Mouse (Mus musculus) forebrain, embryonic 11.5 days (tissue): ENCODE results near the gene Ndufs2. TPM values are rescaled to one million over a fixed set of nuclear protein-coding genes. Genes with fewer than 3 reads are reported as not detected.

Experiments
- ATAC-seq: fragments of 200-750 bp; cut with Nextera tagmentation; replicated peaks from 2 replicates; pipeline ENCODE4 v1.8.0; 2017; ENCODE audit warnings: moderate TSS enrichment; ENCODE audit not compliant: low FRiP score
- DNase-seq: peaks from one replicate; pipeline ENCODE4 v3.0.0-alpha.2; 2017; ENCODE audit warnings: low spot score
- H3K27ac ChIP-seq: fragments of 300-500 bp; sonication (generic); 2 replicates; pipeline ENCODE4 v1.5.1; 2014; ENCODE audit warnings: low read depth, low read length
- H3K27me3 ChIP-seq: fragments of 300-500 bp; sonication (generic); 2 replicates; pipeline ENCODE4 v1.6.1; 2014; ENCODE audit warnings: mild to moderate bottlenecking, low read length, mixed read lengths; ENCODE audit not compliant: control insufficient read depth, insufficient read depth
- H3K36me3 ChIP-seq: fragments of 300-500 bp; sonication (generic); 2 replicates; pipeline ENCODE4 v1.6.1; 2014; ENCODE audit warnings: mild to moderate bottlenecking, low read length, moderate library complexity, mixed read lengths; ENCODE audit not compliant: control insufficient read depth, insufficient read depth
- H3K4me1 ChIP-seq: fragments of 300-500 bp; sonication (generic); replicated peaks from 2 replicates; pipeline ENCODE4 v1.6.1; 2014; ENCODE audit warnings: low read length, mixed read lengths; ENCODE audit not compliant: control insufficient read depth, insufficient read depth
- H3K4me2 ChIP-seq: fragments of 300-500 bp; sonication (generic); 2 replicates; pipeline ENCODE4 v1.6.1; 2014; ENCODE audit warnings: low read depth, mild to moderate bottlenecking, low read length, moderate library complexity, mixed read lengths; ENCODE audit not compliant: severe bottlenecking
- H3K4me3 ChIP-seq: fragments of 300-500 bp; sonication (generic); 2 replicates; pipeline ENCODE4 v1.5.1; 2014; ENCODE audit warnings: low read depth, low read length
- H3K9ac ChIP-seq: fragments of 300-500 bp; sonication (generic); 2 replicates; pipeline ENCODE4 v1.6.1; 2014; ENCODE audit warnings: low read length
- H3K9me3 ChIP-seq: fragments of 300-500 bp; sonication (generic); 2 replicates; pipeline ENCODE4 v1.6.1; 2016; ENCODE audit warnings: low read length, mixed read lengths; ENCODE audit not compliant: control insufficient read depth
- WGBS: fragments of 180-500 bp; shearing (Covaris S2); extraction: QIAGEN DNeasy Blood & Tissue Kit; methylation state at CpG from one replicate; pipeline ENCODE4 v1.1.7; 2014; 5-methylcytosine and 5-hydroxymethylcytosine counted together
- polyA plus RNA-seq: library from polyadenylated mRNA; unstranded; fragments of >200 nt; fragmentation: Nextera tagmentation; extraction: Ambion mirVana; gene quantifications from 2 replicates; pipeline ENCODE4 v1.2.1, GENCODE M21; 2014

Ndufs2 gene
- polyA plus RNA-seq, 1 experiment from 2014 or later = 264 TPM

DNA sequence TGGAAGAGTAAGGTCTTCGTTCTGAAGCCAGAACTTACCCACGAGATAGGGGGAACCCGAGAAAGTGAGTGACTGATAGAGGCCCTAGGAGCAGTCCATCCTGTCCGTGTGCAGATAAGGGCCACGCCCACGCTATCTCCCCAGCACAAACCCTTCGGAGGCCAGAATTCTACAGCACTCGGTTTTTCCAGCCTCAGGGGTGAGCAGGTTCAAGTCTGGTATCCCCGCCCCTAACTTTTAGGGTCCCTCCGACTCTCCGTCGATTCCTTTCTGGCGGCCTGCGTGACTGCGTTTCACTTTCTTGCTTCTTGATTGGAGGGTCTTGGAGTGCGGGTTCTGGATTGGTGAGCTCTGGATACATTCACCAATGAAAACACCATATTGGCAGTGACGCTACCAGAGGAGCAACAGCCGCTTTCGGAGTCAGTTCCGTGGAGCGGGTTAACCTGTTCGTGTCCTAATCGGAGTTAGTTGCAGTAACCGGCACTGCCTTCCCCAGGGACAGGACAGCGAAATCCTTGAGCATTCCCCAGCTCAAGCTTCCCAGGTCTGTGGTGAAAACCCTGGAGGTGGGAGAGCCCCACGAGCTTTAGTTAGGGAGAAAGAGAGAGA is 29.8 kb upstream of the Ndufs2 start, which contains the start of gene Ppox:
Gene Ppox, minus strand, starts transcription at position 271 of the 612 bp plus-strand sequence.
- peaks cover 11% of the 10 kb centered on the region; the same call in 1 of the 2 replicates for H3K4me1 ChIP-seq
- DNase-seq = peak; percentile 90

DNA sequence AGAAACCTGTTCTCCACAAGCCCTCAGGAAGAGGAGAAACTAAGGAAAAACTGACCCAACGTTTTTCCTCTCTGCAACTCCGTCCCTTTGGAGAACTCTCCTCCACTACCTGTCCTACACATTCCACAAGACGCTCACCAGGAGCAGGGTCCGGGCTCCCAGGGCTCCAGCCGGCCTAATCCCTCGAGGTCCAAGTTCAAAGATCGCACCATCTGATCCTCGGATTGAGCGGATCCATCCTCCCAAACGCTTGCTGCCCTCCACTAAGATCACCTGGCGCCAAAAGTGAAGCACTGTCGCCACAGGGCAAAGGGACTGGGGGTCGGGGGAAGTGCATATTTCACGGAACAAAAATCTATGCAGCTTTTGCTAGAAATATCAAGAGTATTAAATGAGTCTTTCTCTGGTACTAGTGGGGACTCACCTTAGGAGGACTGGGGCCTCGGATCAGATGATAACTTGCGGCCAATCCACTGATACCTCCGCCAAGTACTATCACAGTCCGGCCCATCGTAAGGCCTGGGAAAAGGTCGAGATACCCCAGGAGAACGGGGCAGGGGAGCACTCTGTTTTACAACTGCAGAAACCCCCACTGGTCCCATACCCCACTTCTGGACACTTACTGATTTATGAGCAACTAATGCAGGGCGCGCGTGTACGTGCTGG is 29.2 kb upstream of the Ndufs2 start:
- Histone ChIP-seq H3K36me3 (peaks cover 10% of the 10 kb centered on the region; the same call in 1 of the 2 replicates), H3K4me3 (peak overlapping the region; percentile 65), H3K27me3 (no peaks in the 10 kb centered on the region), H3K9ac (peak overlapping the region; percentile 77), H3K4me2 (peak overlapping the region; percentile 88), H3K9me3 (no peaks in the 10 kb centered on the region), H3K4me1 (peaks cover 11% of the 10 kb centered on the region; the same call in 1 of the 2 replicates), H3K27ac (no peak overlapping the region)
- 1% methylated on average over 25 of the region's 25 CpGs for WGBS
- ATAC-seq = peak; percentile 4; the same call in 1 of the 2 replicates
- peak; percentile 53 for DNase-seq

More for the DNA sequence above, 29.8 kb upstream of the Ndufs2 start, which contains the start of gene Ppox:
- H3K27me3 ChIP-seq = no peaks in the 10 kb centered on the region
- peak within 1 kb of the TSS; percentile 68 for H3K27ac ChIP-seq
- under 1% methylated on average over 26 of the region's 26 CpGs for WGBS
- peak; percentile 99 for ATAC-seq
- H3K9me3 ChIP-seq = no peaks in the 10 kb centered on the region
- peak within 1 kb of the TSS; percentile 77 for H3K9ac ChIP-seq
- peak within 1 kb of the TSS; percentile 88 for H3K4me2 ChIP-seq
- peaks cover 7% of the 10 kb centered on the region; the same call in 1 of the 2 replicates for H3K36me3 ChIP-seq
- H3K4me3 ChIP-seq = peak within 1 kb of the TSS; percentile 65

GRCm38 (mm10) chr1:171279721-171280120 is 28.5 kb upstream of the Ndufs2 start:
- Histone ChIP-seq H3K27ac (no peak overlapping the region), H3K9me3 (no peaks in the 10 kb centered on the region), H3K4me3 (peak overlapping the region; percentile 65), H3K4me1 (peaks cover 11% of the 10 kb centered on the region; the same call in 1 of the 2 replicates), H3K4me2 (peak overlapping the region; percentile 88), H3K27me3 (no peaks in the 10 kb centered on the region), H3K36me3 (peaks cover 10% of the 10 kb centered on the region; the same call in 1 of the 2 replicates), H3K9ac (peak overlapping the region; percentile 77)
- WGBS = 49% methylated on average over 5 of the region's 5 CpGs
- DNase-seq (no peak), ATAC-seq (no peak)

DNA sequence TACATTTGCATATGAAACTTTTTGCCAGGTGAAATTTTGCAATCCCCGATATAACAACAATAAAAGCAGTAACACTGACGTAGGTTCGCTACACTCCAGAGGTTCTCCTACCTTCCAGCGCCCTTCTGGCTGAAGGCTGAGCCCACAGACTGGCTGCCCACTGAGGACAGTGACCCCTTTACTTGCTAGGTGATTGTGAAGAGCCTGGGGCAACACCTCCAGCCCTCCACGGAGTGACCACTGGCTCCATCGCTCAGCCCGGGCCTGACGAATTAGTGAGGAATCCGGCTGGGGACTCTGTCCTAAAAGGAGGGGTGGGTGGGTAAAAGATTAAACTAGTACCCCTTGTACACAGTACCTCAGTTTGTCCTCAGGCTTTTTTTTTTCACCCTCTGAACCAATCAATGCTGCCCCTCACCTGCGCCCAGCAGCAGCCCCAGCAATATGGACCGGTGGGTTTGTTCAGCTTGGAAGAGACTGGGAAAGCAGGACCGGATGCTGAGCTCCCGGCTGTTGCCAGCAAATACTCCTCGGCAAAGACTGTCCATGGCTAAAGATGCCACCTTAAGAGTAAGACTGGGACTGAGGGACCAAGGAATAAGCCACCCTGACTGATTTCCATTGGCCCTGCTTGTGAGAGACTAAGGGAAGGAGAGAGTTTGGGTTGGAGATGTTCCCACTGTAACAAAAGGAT is 28.0 kb upstream of the Ndufs2 start:
- H3K4me1 ChIP-seq = peaks cover 11% of the 10 kb centered on the region; the same call in 1 of the 2 replicates
- DNase-seq (peak; percentile 47), ATAC-seq (no peak)
- no peak overlapping the region for H3K4me3 ChIP-seq
- WGBS = 94% methylated on average over 14 of the region's 14 CpGs
- no peak overlapping the region for H3K27ac ChIP-seq
- no peaks in the 10 kb centered on the region for H3K9me3 ChIP-seq
- H3K4me2 ChIP-seq = peak overlapping the region; percentile 88; the same call in 1 of the 2 replicates
- peaks cover 10% of the 10 kb centered on the region; the same call in 1 of the 2 replicates for H3K36me3 ChIP-seq
- no peak overlapping the region for H3K9ac ChIP-seq
- no peaks in the 10 kb centered on the region for H3K27me3 ChIP-seq

DNA sequence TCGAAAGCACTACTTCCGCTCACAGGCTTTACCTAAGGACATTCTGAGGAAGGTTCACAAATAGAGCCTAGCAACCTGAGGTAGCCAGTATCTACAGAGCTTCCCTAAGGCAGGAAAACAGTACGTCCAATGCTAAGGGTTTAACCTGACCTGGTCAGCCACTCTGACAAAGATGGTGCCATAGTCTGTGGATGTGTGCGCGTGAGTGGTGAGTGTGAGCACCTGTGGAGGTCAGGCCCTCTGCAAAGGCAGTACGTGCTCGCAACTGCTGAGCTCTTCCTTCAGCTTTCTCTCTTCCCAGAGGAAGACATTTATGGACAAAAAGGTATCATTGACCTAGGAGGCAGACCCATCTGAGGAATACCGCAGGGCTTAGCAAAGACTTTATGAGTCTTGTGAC is 27.2 kb upstream of the Ndufs2 start:
- H3K9me3 ChIP-seq = no peaks in the 10 kb centered on the region
- H3K36me3 ChIP-seq = peaks cover 10% of the 10 kb centered on the region; the same call in 1 of the 2 replicates
- no peak overlapping the region for H3K4me2 ChIP-seq
- peaks cover 11% of the 10 kb centered on the region; the same call in 1 of the 2 replicates for H3K4me1 ChIP-seq
- ATAC-seq = no peak
- no peak overlapping the region for H3K9ac ChIP-seq
- no peak overlapping the region for H3K4me3 ChIP-seq
- 98% methylated on average over 8 of the region's 8 CpGs for WGBS
- H3K27me3 ChIP-seq = no peaks in the 10 kb centered on the region
- DNase-seq = peak; percentile 43
- H3K27ac ChIP-seq = no peak overlapping the region

GRCm38 (mm10) chr1:171277736-171278135 is 26.5 kb upstream of the Ndufs2 start:
- no peaks in the 10 kb centered on the region for H3K9me3 ChIP-seq
- no peak overlapping the region for H3K27ac ChIP-seq
- 87% methylated on average over 10 of the region's 10 CpGs for WGBS
- H3K9ac ChIP-seq = no peak overlapping the region
- no peak overlapping the region for H3K4me2 ChIP-seq
- H3K27me3 ChIP-seq = no peaks in the 10 kb centered on the region
- H3K4me1 ChIP-seq = peaks cover 11% of the 10 kb centered on the region; the same call in 1 of the 2 replicates
- H3K4me3 ChIP-seq = no peak overlapping the region
- H3K36me3 ChIP-seq = peaks cover 10% of the 10 kb centered on the region; the same call in 1 of the 2 replicates
- DNase-seq (peak; percentile 33), ATAC-seq (no peak)

DNA sequence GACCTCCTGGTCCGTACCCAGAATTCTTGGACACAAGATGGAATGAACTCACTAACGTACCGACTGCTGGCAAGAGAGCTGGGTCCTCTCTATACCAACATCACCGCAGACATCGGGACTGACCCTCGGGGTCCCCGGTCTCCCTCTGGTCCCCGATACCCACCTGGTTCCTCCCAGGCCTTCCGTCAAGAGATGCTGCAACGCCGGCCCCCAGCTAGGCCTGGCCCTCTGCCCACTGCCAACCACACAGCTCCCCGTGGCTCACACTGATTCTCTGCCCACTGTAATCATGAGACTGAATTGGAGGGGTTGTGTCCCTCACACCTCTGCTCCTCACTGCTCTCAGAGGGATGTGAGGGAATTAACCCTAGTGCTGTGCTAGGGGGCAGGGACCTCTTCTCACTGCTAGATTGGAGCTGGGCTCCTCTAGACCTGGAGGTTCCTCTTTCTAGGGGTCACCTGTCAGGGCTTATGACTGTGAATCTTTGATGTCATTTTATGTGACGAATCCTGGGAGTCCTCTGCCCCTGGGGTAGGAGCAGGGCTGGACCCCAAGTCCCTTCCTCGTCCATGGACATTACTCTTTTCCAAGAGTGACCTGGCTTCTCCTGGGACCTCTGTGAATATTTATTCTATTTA is 25.0 kb upstream of the Ndufs2 start:
- Histone ChIP-seq H3K36me3 (peaks cover 10% of the 10 kb centered on the region; the same call in 1 of the 2 replicates), H3K4me2 (no peak overlapping the region), H3K4me1 (peaks cover 10% of the 10 kb centered on the region; the same call in 1 of the 2 replicates), H3K4me3 (no peak overlapping the region), H3K27ac (no peak overlapping the region), H3K9ac (no peak overlapping the region), H3K27me3 (no peaks in the 10 kb centered on the region), H3K9me3 (no peaks in the 10 kb centered on the region)
- 92% methylated on average over 14 of the region's 14 CpGs for WGBS
- peak; percentile 39 for DNase-seq
- ATAC-seq = no peak
